Mouse (Mus musculus): ENCODE results near the gene Nsmce4a.

- no peak for TF ChIP-seq CTCF (IDR thresholded peaks at IDR 0.05)
- TF ChIP-seq EP300 (IDR thresholded peaks at IDR 0.05), result no peak
Measured at GRCm38 (mm10) chr7:130606958-130607357, 34.0 kb upstream of the Nsmce4a start.
